Mouse (Mus musculus): Measurements from ENCODE around the gene Eps8l3.
A peak's percentile ranks its signal among the peaks of the same experiment; 100 is the strongest.
"Not testable (repeated sequence)": the region's sequence is repeated elsewhere in the genome, so short reads cannot be mapped to it uniquely, and the experiment has no call there.

Eps8l3 gene

GRCm38 (mm10) chr3:107853232-107854181 lies 23.5 kb upstream of the Eps8l3 start:
- DNase-seq (ENCODE audit: low spot score) = peak; percentile 37

- no peak for DNase-seq (ENCODE audit: low spot score)
These were observed 21.7 kb upstream of the Eps8l3 start for GRCm38 (mm10) chr3:107855368-107855767.

GRCm38 (mm10) chr3:107857646-107858045 lies 19.4 kb upstream of the Eps8l3 start:
- no peak for DNase-seq (ENCODE audit: low spot score)

- not testable (repeated sequence) for DNase-seq (ENCODE audit: low spot score)
These were observed 15.5 kb upstream of the Eps8l3 start for GRCm38 (mm10) chr3:107861483-107861882.

GRCm38 (mm10) chr3:107862471-107862870 lies 14.6 kb upstream of the Eps8l3 start:
- DNase-seq (ENCODE audit: low spot score) = no peak

GRCm38 (mm10) chr3:107863471-107863870 lies 13.6 kb upstream of the Eps8l3 start:
- DNase-seq (ENCODE audit: low spot score) = no peak

- peak; percentile 73 for DNase-seq (ENCODE audit: low spot score)
These were observed 13.0 kb upstream of the Eps8l3 start for GRCm38 (mm10) chr3:107863898-107864603.

GRCm38 (mm10) chr3:107865364-107866091 lies 11.5 kb upstream of the Eps8l3 start:
- DNase-seq (ENCODE audit: low spot score) = no peak

GRCm38 (mm10) chr3:107867086-107867485 lies 9.9 kb upstream of the Eps8l3 start:
- peak; percentile 73 for DNase-seq (ENCODE audit: low spot score)

- DNase-seq (ENCODE audit: low spot score) = no peak
These were observed 8.6 kb upstream of the Eps8l3 start for GRCm38 (mm10) chr3:107868452-107868851.

- DNase-seq (ENCODE audit: low spot score) = no peak
These were observed 7.9 kb upstream of the Eps8l3 start for GRCm38 (mm10) chr3:107869097-107869496.

- DNase-seq (ENCODE audit: low spot score) = no peak
These were observed 7.1 kb upstream of the Eps8l3 start for GRCm38 (mm10) chr3:107869925-107870324.

- DNase-seq (ENCODE audit: low spot score) = no peak
These were observed 3.4 kb upstream of the Eps8l3 start for GRCm38 (mm10) chr3:107873335-107874251.

- DNase-seq (ENCODE audit: low spot score) = no peak
These were observed 1.8 kb upstream of the Eps8l3 start for GRCm38 (mm10) chr3:107875231-107875630.

GRCm38 (mm10) chr3:107877747-107878736 lies 1.0 kb downstream of the Eps8l3 start:
- DNase-seq (ENCODE audit: low spot score) = no peak

GRCm38 (mm10) chr3:107887674-107888495 lies 10.9 kb downstream of the Eps8l3 start:
- DNase-seq (ENCODE audit: low spot score) = no peak

GRCm38 (mm10) chr3:107889236-107889635 lies 12.2 kb downstream of the Eps8l3 start:
- not testable (repeated sequence) for DNase-seq (ENCODE audit: low spot score)

GRCm38 (mm10) chr3:107895194-107895719 lies 18.2 kb downstream of the Eps8l3 start:
- DNase-seq (ENCODE audit: low spot score) = no peak

All from T-cell, adult 2 months (primary cell).